Mouse (Mus musculus): ENCODE results near the gene Tmcc3. TPM values are rescaled to one million over a fixed set of nuclear protein-coding genes. Genes with fewer than 3 reads are reported as not detected.

The Tmcc3 gene
- polyA plus RNA-seq, 1 experiment: 22.1 TPM

DNA sequence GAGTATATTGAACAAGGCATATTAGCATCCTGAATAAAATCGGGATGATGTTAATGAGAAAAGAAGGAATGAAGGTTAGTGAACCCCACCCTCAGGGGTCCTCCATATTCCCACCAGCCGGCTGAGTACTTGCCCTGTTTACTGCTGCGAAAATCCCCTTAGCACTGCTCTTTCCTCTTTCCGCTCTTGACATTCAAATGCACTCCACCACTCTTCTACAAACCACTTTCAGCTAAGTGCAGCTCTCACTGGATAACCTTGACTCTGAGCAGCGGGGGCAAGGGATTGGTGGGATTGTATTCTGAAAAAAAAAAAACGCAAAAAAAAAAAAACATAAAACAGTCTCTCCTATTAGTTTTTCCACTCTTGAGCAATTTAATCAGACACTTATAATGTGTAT lies 118.8 kb downstream of the Tmcc3 start:
- Histone ChIP-seq H3K4me3 (ENCODE audit: insufficient read depth, low read length) (no peak overlapping the region), H3K4me1 (ENCODE audit: control insufficient read depth, insufficient read depth, low read length) (no peaks in the 10 kb centered on the region), H3K27ac (ENCODE audit: insufficient read depth, low read depth, low read length) (no peak overlapping the region)
- TF ChIP-seq CTCF (IDR thresholded peaks at IDR 0.05; ENCODE audit: low read depth, low read length) (no peak), POLR2A (IDR thresholded peaks at IDR 0.05; ENCODE audit: borderline replicate concordance, low read depth, low read length) (no peak)

DNA sequence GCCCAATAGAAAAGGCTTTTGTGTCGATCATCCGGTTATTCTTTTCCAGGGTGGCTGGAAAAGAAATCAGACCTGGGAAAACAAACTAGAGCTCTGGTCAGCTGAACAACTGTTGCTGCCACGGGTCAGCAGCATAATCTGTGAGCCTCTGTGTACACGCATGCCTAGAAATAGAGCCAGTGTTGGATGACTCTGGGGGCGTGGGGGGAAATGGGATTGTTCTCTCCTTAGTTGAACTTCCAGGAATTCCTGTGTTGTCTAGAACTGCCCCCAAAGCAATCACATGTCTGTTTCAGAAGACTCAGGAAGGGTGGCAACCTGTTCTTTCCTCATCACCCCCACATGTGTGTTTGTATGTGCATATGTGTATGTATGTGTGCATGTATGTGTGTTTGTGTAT lies 121.2 kb downstream of the Tmcc3 start:
- H3K27ac ChIP-seq (ENCODE audit: insufficient read depth, low read depth, low read length): no peak overlapping the region
- no peak overlapping the region for H3K4me3 ChIP-seq (ENCODE audit: insufficient read depth, low read length)
- no peaks in the 10 kb centered on the region for H3K4me1 ChIP-seq (ENCODE audit: control insufficient read depth, insufficient read depth, low read length)
- TF ChIP-seq POLR2A (IDR thresholded peaks at IDR 0.05; ENCODE audit: borderline replicate concordance, low read depth, low read length) (no peak), CTCF (IDR thresholded peaks at IDR 0.05; ENCODE audit: low read depth, low read length) (no peak)

DNA sequence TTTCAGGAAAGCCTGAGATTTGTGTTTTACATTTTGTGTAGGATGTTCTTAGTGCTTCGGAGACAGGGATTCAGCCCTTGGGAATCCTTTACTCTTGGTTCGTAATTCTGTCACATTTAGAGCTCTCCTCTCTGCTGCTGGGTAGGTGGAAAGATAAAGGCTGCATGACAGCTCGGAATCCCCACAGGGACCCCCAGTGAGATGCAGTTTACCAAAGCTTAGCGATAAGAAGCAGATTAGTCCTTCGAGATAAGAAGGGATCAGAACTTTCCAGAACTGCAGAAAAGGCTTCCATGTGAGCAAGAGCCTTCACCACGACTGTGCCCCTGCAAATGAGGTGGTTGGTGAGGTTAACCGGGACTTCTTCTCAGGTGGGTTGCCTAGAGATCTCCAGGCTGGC lies 122.2 kb downstream of the Tmcc3 start:
- TF ChIP-seq CTCF (IDR thresholded peaks at IDR 0.05; ENCODE audit: low read depth, low read length): no peak
- no peak for TF ChIP-seq POLR2A (IDR thresholded peaks at IDR 0.05; ENCODE audit: borderline replicate concordance, low read depth, low read length)
- H3K4me3 ChIP-seq (ENCODE audit: insufficient read depth, low read length): no peak overlapping the region
- H3K4me1 ChIP-seq (ENCODE audit: control insufficient read depth, insufficient read depth, low read length): no peaks in the 10 kb centered on the region
- no peak overlapping the region for H3K27ac ChIP-seq (ENCODE audit: insufficient read depth, low read depth, low read length)

DNA sequence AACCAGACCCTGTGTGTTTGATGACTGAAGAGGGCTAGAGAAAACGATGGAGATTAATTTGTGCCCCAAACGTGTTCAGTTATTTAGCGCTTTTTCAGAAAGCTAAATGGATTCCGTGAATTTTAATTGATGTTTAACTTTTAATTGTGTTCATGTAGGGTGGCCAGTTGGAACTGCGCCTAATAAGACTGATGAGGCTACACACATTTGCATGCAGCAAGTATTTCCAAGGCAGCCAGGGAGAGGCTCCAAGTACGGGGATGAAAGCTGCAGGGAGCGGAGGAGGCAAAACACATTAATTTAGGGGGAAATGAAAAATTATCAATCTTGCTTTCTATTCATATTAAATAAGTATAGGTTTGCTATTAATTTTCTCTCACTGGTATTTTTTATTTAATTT lies 131.0 kb downstream of the Tmcc3 start:
- Histone ChIP-seq H3K4me3 (ENCODE audit: insufficient read depth, low read length) (no peak overlapping the region), H3K27ac (ENCODE audit: insufficient read depth, low read depth, low read length) (no peak overlapping the region), H3K4me1 (ENCODE audit: control insufficient read depth, insufficient read depth, low read length) (no peaks in the 10 kb centered on the region)
- no peak for TF ChIP-seq CTCF (IDR thresholded peaks at IDR 0.05; ENCODE audit: low read depth, low read length)
- TF ChIP-seq POLR2A (IDR thresholded peaks at IDR 0.05; ENCODE audit: borderline replicate concordance, low read depth, low read length): no peak

DNA sequence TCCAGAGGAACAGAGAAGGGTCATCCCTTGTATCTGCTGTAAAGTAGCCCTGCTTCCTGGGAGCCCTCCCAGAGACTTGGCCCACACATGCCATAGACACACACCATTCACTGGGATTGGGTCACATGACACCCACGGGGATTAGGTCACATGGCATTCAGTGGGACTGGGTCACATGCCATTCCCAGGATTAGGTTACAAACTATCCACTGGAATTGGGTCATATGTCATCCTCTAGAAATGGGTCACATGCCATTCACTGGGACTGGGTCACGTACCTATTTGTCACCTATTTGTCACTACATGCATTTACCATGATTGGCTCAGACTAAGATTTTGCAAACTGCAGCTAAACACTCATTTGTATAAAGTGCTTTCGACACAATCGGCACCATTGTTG lies 131.7 kb downstream of the Tmcc3 start:
- no peaks in the 10 kb centered on the region for H3K4me1 ChIP-seq (ENCODE audit: control insufficient read depth, insufficient read depth, low read length)
- H3K4me3 ChIP-seq (ENCODE audit: insufficient read depth, low read length): no peak overlapping the region
- TF ChIP-seq CTCF (IDR thresholded peaks at IDR 0.05; ENCODE audit: low read depth, low read length) (no peak), POLR2A (IDR thresholded peaks at IDR 0.05; ENCODE audit: borderline replicate concordance, low read depth, low read length) (no peak)
- no peak overlapping the region for H3K27ac ChIP-seq (ENCODE audit: insufficient read depth, low read depth, low read length)

DNA sequence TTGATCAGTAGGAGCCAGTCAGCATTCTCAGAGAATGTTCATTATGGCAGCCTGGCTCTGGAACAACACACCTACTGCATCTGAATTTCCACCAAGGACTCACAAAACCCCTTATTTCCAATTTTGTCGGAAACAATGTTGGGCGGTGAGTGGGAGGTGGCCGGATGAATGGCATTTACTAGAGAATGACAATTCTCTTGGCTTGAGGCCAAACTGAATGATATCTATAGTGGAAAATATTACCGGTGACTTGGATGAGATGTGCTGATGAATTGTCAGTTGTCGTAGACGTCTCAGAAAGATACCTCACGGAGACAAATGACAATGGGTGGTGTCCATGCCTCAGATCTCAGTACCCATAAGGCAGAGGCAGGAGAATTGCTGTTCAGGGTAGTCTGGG lies 133.4 kb downstream of the Tmcc3 start:
- H3K4me3 ChIP-seq (ENCODE audit: insufficient read depth, low read length): no peak overlapping the region
- H3K4me1 ChIP-seq (ENCODE audit: control insufficient read depth, insufficient read depth, low read length): no peaks in the 10 kb centered on the region
- TF ChIP-seq CTCF (IDR thresholded peaks at IDR 0.05; ENCODE audit: low read depth, low read length) (no peak), POLR2A (IDR thresholded peaks at IDR 0.05; ENCODE audit: borderline replicate concordance, low read depth, low read length) (no peak)
- H3K27ac ChIP-seq (ENCODE audit: insufficient read depth, low read depth, low read length): no peak overlapping the region

DNA sequence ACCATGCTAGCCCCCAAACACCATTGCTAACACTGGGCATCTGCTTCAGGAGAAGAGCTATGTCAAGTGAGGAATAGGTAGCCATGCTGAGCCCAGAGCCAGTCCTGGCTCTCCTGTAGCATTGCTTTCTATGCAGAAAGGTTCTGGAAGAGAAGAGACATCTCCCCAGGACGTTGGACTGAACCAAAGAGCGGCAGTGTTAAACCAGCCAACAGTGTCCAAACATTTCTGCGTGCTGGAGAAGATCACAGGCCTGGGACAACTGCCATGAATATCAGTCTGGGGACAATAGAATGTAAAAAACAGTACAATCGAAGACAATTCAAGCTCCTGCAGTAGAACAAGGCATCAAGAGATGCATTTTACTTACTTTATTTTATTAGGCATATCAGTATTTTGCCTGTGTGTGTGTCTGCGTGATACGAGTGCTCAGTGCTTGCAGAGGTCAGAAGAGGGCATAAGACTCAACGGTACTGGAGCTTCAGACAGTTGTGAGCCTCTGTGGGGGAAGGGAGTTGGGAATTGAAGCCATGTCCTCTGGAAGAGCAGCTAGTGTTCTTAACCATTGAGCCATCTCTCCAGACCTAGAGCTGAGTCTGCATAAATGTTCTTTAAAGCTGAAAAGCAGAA lies 134.7 kb downstream of the Tmcc3 start:
- Histone ChIP-seq H3K4me3 (ENCODE audit: insufficient read depth, low read length) (no peak overlapping the region), H3K4me1 (ENCODE audit: control insufficient read depth, insufficient read depth, low read length) (no peaks in the 10 kb centered on the region), H3K27ac (ENCODE audit: insufficient read depth, low read depth, low read length) (no peak overlapping the region)
- no peak for TF ChIP-seq POLR2A (IDR thresholded peaks at IDR 0.05; ENCODE audit: borderline replicate concordance, low read depth, low read length)
- TF ChIP-seq CTCF (IDR thresholded peaks at IDR 0.05; ENCODE audit: low read depth, low read length): no peak

DNA sequence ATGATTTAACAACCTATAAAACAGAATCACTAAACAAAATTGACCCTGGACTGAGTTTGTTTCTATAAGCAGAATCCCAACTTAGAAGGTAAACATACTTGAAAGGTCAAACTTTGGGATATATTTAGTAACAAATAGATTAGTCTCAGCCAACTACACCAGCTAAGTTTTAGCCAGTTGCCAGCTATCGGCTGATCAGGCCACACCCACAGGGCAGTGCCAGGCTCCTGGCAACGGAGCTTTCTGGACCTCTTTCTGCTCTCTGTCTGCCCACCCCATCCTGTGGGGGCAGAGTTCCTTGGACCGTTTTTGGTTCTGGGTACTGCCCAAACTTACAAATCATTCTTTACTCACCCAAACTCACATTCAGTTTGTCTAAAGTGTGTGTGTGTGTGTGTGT lies 137.9 kb downstream of the Tmcc3 start:
- H3K4me1 ChIP-seq (ENCODE audit: control insufficient read depth, insufficient read depth, low read length): no peaks in the 10 kb centered on the region
- H3K27ac ChIP-seq (ENCODE audit: insufficient read depth, low read depth, low read length): no peak overlapping the region
- H3K4me3 ChIP-seq (ENCODE audit: insufficient read depth, low read length): no peak overlapping the region
- no peak for TF ChIP-seq POLR2A (IDR thresholded peaks at IDR 0.05; ENCODE audit: borderline replicate concordance, low read depth, low read length)
- no peak for TF ChIP-seq CTCF (IDR thresholded peaks at IDR 0.05; ENCODE audit: low read depth, low read length)

DNA sequence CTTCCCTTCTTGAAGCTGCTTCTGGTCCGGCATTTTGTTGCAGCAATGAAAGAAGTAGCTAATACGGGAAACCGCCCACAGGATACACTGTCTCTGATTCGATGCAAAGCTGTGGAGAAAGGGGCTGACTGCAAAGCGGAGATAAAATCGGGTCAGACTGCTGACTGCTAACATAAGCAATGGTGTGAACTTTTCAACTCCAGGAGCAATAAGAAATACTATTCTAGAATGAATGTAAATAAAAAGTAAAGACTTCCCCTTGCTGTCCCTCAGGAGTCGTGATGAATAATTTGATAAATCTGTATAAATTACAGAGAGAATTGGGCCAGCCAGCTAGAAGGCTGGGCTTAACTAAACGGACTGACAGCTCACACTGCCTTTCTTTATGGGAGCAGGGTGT lies 139.0 kb downstream of the Tmcc3 start:
- TF ChIP-seq POLR2A (IDR thresholded peaks at IDR 0.05; ENCODE audit: borderline replicate concordance, low read depth, low read length) (no peak), CTCF (IDR thresholded peaks at IDR 0.05; ENCODE audit: low read depth, low read length) (no peak)
- Histone ChIP-seq H3K27ac (ENCODE audit: insufficient read depth, low read depth, low read length) (no peak overlapping the region), H3K4me3 (ENCODE audit: insufficient read depth, low read length) (no peak overlapping the region), H3K4me1 (ENCODE audit: control insufficient read depth, insufficient read depth, low read length) (no peaks in the 10 kb centered on the region)

DNA sequence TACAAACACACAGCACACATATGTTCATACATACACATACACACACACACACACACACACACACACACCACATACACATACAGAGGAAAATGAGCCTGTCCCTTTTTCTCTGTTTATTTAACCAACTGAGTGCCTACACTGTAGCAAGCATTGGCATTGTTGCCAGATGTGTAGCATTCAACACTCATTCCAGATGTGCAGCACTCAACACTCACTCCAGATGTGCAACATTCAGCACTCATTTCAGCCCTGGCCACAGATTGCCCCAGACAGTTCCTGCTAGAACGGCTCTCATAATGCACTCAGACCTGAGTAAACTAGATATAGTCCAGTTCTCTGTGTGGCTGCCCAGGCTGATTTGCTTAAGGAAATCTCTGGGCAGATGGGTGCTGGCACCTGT lies 145.7 kb downstream of the Tmcc3 start:
- TF ChIP-seq CTCF (IDR thresholded peaks at IDR 0.05; ENCODE audit: low read depth, low read length): no peak
- TF ChIP-seq POLR2A (IDR thresholded peaks at IDR 0.05; ENCODE audit: borderline replicate concordance, low read depth, low read length): no peak
- no peak overlapping the region for H3K4me3 ChIP-seq (ENCODE audit: insufficient read depth, low read length)
- no peaks in the 10 kb centered on the region for H3K4me1 ChIP-seq (ENCODE audit: control insufficient read depth, insufficient read depth, low read length)
- no peak overlapping the region for H3K27ac ChIP-seq (ENCODE audit: insufficient read depth, low read depth, low read length)

DNA sequence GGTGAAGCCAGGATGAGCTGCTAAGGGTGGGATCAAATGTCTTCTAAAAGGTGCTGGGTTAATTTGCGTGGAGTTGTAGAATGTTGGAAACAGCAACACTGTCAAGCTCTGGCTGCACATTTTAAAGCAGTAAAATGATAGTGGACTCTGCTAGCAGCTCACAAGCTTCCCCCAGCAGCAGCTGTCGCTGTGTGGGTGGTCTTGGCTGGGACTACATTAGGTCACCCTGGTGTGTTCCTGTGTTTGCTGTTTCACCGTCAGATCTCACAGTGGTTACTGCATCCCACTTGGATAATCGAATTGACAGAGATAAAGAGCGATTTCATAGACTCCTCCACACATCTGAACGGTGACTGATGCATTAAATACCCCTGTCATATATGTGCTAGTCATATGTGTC lies 146.9 kb downstream of the Tmcc3 start:
- H3K4me3 ChIP-seq (ENCODE audit: insufficient read depth, low read length): no peak overlapping the region
- no peak overlapping the region for H3K27ac ChIP-seq (ENCODE audit: insufficient read depth, low read depth, low read length)
- H3K4me1 ChIP-seq (ENCODE audit: control insufficient read depth, insufficient read depth, low read length): no peaks in the 10 kb centered on the region
- TF ChIP-seq CTCF (IDR thresholded peaks at IDR 0.05; ENCODE audit: low read depth, low read length) (no peak), POLR2A (IDR thresholded peaks at IDR 0.05; ENCODE audit: borderline replicate concordance, low read depth, low read length) (no peak)

All from bone marrow macrophage, adult 2 months (primary cell).